Mouse (Mus musculus) cerebellum, postnatal 4 days (tissue): ENCODE results near the gene Sptbn4.
"Not testable (repeated sequence)": the region's sequence is repeated elsewhere in the genome, so short reads cannot be mapped to it uniquely, and the experiment has no call there.

ENCODE experiments used
- DNase-seq, 2 experiments: peaks; one replicate each; pipeline ENCODE4 v3.0.0; 2022; ENCODE audit warnings: low spot score in 2 of 2, mixed read lengths in 1 of 2

Sptbn4 gene

GRCm38 (mm10) chr7:27447419-27448286, at the start of gene Sptbn4, which contains the start of gene Blvrb:
Sptbn4 (minus strand) TSS chr7:27447686.
Blvrb (plus strand) TSS chr7:27447978.
- peak; percentile 83 to 96 for DNase-seq

- not testable (repeated sequence) for DNase-seq
Observed at GRCm38 (mm10) chr7:27494659-27495367, 47.3 kb upstream of the Sptbn4 start.

GRCm38 (mm10) chr7:27493450-27493849, 46.0 kb upstream of the Sptbn4 start:
- no peak for DNase-seq

GRCm38 (mm10) chr7:27493022-27493421, 45.5 kb upstream of the Sptbn4 start:
- DNase-seq: no peak

- no peak for DNase-seq
Observed at GRCm38 (mm10) chr7:27491856-27492255, 44.4 kb upstream of the Sptbn4 start.

- peak; percentile 46 to 74 for DNase-seq
Observed at GRCm38 (mm10) chr7:27490543-27491329, 43.2 kb upstream of the Sptbn4 start.

GRCm38 (mm10) chr7:27490227-27490542, 42.7 kb upstream of the Sptbn4 start:
- no peak for DNase-seq

GRCm38 (mm10) chr7:27489270-27489869, 41.9 kb upstream of the Sptbn4 start:
- DNase-seq: no peak

GRCm38 (mm10) chr7:27487740-27488268, 40.3 kb upstream of the Sptbn4 start:
- peak in 1 of 2 experiments; percentile 29 for DNase-seq

- DNase-seq: peak; percentile 93 to 97
Observed at GRCm38 (mm10) chr7:27486770-27487697, 39.5 kb upstream of the Sptbn4 start, which contains the start of gene Sertad1. Sertad1 (plus strand) TSS chr7:27486910.

- DNase-seq: no peak
Observed at GRCm38 (mm10) chr7:27486102-27486769, 38.8 kb upstream of the Sptbn4 start.

- DNase-seq: no peak
Observed at GRCm38 (mm10) chr7:27483860-27484259, 36.4 kb upstream of the Sptbn4 start.

GRCm38 (mm10) chr7:27481627-27481969, 34.1 kb upstream of the Sptbn4 start:
- DNase-seq: peak; percentile 31 to 55

- no peak for DNase-seq
Observed at GRCm38 (mm10) chr7:27480927-27481626, 33.6 kb upstream of the Sptbn4 start.

GRCm38 (mm10) chr7:27480506-27480905, 33.0 kb upstream of the Sptbn4 start:
- no peak for DNase-seq

- DNase-seq: no peak
Observed at GRCm38 (mm10) chr7:27479750-27480149, 32.3 kb upstream of the Sptbn4 start.

GRCm38 (mm10) chr7:27478561-27478960, 31.1 kb upstream of the Sptbn4 start:
- no peak for DNase-seq

- DNase-seq: no peak
Observed at GRCm38 (mm10) chr7:27476098-27476635, 28.7 kb upstream of the Sptbn4 start.

GRCm38 (mm10) chr7:27475596-27475995, 28.1 kb upstream of the Sptbn4 start:
- no peak for DNase-seq
